Mouse (Mus musculus) frontal cortex, adult (tissue): Measurements from ENCODE around the gene Pias3.
A peak's percentile ranks its signal among the peaks of the same experiment; 100 is the strongest.
"Not testable (repeated sequence)": the region's sequence is repeated elsewhere in the genome, so short reads cannot be mapped to it uniquely, and the experiment has no call there.

Source experiments
- ATAC-seq: cut with Nextera tagmentation; 2 replicates; pipeline ENCODE4 v1.9.2; 2017; ENCODE audit warnings: mild to moderate bottlenecking, moderate library complexity, mixed read lengths; ENCODE audit not compliant: low TSS enrichment

Pias3 gene

GRCm38 (mm10) chr3:96696198-96696765, at the start of gene Pias3:
Pias3 (plus strand) TSS chr3:96696384.
- ATAC-seq, result peak; percentile 47

- no peak for ATAC-seq
Measured at GRCm38 (mm10) chr3:96647365-96647764, 48.8 kb upstream of the Pias3 start.

GRCm38 (mm10) chr3:96660901-96661300, 35.3 kb upstream of the Pias3 start:
- ATAC-seq, result no peak

GRCm38 (mm10) chr3:96662731-96663316, 33.4 kb upstream of the Pias3 start:
- ATAC-seq, result no peak

- ATAC-seq, result peak; percentile 94
Measured at GRCm38 (mm10) chr3:96663432-96664239, 32.5 kb upstream of the Pias3 start.

- ATAC-seq, result not testable (repeated sequence)
Measured at GRCm38 (mm10) chr3:96665732-96666363, 30.3 kb upstream of the Pias3 start.

- ATAC-seq, result no peak
Measured at GRCm38 (mm10) chr3:96666916-96667315, 29.3 kb upstream of the Pias3 start.

GRCm38 (mm10) chr3:96667316-96667715, 28.9 kb upstream of the Pias3 start:
- no peak for ATAC-seq

GRCm38 (mm10) chr3:96668424-96669067, 27.6 kb upstream of the Pias3 start:
- no peak for ATAC-seq

- ATAC-seq, result peak; percentile 90
Measured at GRCm38 (mm10) chr3:96669727-96670468, 26.3 kb upstream of the Pias3 start, which contains the start of gene Ankrd35. Ankrd35 (plus strand) TSS chr3:96670131.

- no peak for ATAC-seq
Measured at GRCm38 (mm10) chr3:96671519-96671918, 24.7 kb upstream of the Pias3 start.

- no peak for ATAC-seq
Measured at GRCm38 (mm10) chr3:96673514-96673913, 22.7 kb upstream of the Pias3 start.

GRCm38 (mm10) chr3:96674442-96674841, 21.7 kb upstream of the Pias3 start:
- ATAC-seq, result no peak

- ATAC-seq, result no peak
Measured at GRCm38 (mm10) chr3:96675171-96675570, 21.0 kb upstream of the Pias3 start.

GRCm38 (mm10) chr3:96675690-96676089, 20.5 kb upstream of the Pias3 start:
- ATAC-seq, result no peak

- ATAC-seq, result no peak
Measured at GRCm38 (mm10) chr3:96678456-96678855, 17.7 kb upstream of the Pias3 start.

- no peak for ATAC-seq
Measured at GRCm38 (mm10) chr3:96679159-96679674, 17.0 kb upstream of the Pias3 start.

- ATAC-seq, result no peak
Measured at GRCm38 (mm10) chr3:96680269-96680956, 15.8 kb upstream of the Pias3 start.

GRCm38 (mm10) chr3:96683496-96683895, 12.7 kb upstream of the Pias3 start:
- ATAC-seq, result peak; percentile 48; the same call in 1 of the 2 replicates

GRCm38 (mm10) chr3:96684151-96684821, 11.9 kb upstream of the Pias3 start:
- 0 out of 2 replicates have a peak, but pooled peaks have one; percentile 3 for ATAC-seq
